Mouse (Mus musculus): ENCODE results near the gene Fam207a.

GRCm38 (mm10) chr10:77540576-77541102 lies 25.1 kb upstream of the Fam207a start:
- TF ChIP-seq TAL1 (IDR thresholded peaks at IDR 0.05; ENCODE audit: low read length) (no peak), GATA1 (IDR thresholded peaks at IDR 0.05; ENCODE audit: low read length) (no peak)
